Mouse (Mus musculus) CH12.LX (cell line): ENCODE results near the gene Gm4340.

ENCODE experiments used
- CHD2 ChIP-seq: IDR thresholded peaks from 2 replicates; pipeline ENCODE4 v1.6.1; 2011; ENCODE audit warnings: low read length, improper control_type of control experiment
- CTCF ChIP-seq, 2 experiments: IDR thresholded peaks in 1 of 2; conservative IDR thresholded peaks in 1 of 2; 2 replicates each; pipeline ENCODE4 v1.5.1; 2011 to 2012; ENCODE audit warnings: low read depth in 2 of 2, low read length in 2 of 2, improper control_type of control experiment in 1 of 2, inconsistent platforms in 1 of 2, mild to moderate bottlenecking in 1 of 2, moderate library complexity in 1 of 2
- EP300 ChIP-seq: IDR thresholded peaks from 2 replicates; pipeline ENCODE4 v1.6.1; 2011; ENCODE audit warnings: low read length, improper control_type of control experiment
- HCFC1 ChIP-seq: IDR thresholded peaks from 2 replicates; pipeline ENCODE4 v1.6.1; 2012; ENCODE audit warnings: low read depth, mild to moderate bottlenecking, inconsistent platforms, low read length, improper control_type of control experiment
- MAFK ChIP-seq: IDR thresholded peaks from 2 replicates; pipeline ENCODE4 v1.6.1; 2011; ENCODE audit warnings: low read length, improper control_type of control experiment; ENCODE audit not compliant: insufficient replicate concordance
- MAX ChIP-seq: IDR thresholded peaks from 2 replicates; pipeline ENCODE4 v1.6.1; 2011; ENCODE audit warnings: low read length, improper control_type of control experiment
- NRF1 ChIP-seq: IDR thresholded peaks from 2 replicates; pipeline ENCODE4 v1.6.1; 2014; ENCODE audit warnings: low read depth, mild to moderate bottlenecking, inconsistent platforms, low read length, improper control_type of control experiment, moderate library complexity
- POLR2A ChIP-seq: IDR thresholded peaks from 2 replicates; pipeline ENCODE4 v1.6.1; 2011; ENCODE audit warnings: low read depth, mild to moderate bottlenecking, improper control_type of control experiment, low read length
- SMC3 ChIP-seq: IDR thresholded peaks from 2 replicates; pipeline ENCODE4 v1.6.1; 2011; ENCODE audit warnings: low read depth, low read length, improper control_type of control experiment
- USF1 ChIP-seq: IDR thresholded peaks from 2 replicates; pipeline ENCODE4 v1.6.1; 2014; ENCODE audit warnings: low read depth, mild to moderate bottlenecking, inconsistent platforms, low read length, improper control_type of control experiment
- ZMIZ1 ChIP-seq: IDR thresholded peaks from 2 replicates; pipeline ENCODE4 v1.6.1; 2012; ENCODE audit warnings: low read depth, mild to moderate bottlenecking, inconsistent platforms, low read length, improper control_type of control experiment
- ZNF384 ChIP-seq: IDR thresholded peaks from 2 replicates; pipeline ENCODE4 v1.6.1; 2012; ENCODE audit warnings: low read depth, low read length, improper control_type of control experiment, inconsistent platforms

DNA sequence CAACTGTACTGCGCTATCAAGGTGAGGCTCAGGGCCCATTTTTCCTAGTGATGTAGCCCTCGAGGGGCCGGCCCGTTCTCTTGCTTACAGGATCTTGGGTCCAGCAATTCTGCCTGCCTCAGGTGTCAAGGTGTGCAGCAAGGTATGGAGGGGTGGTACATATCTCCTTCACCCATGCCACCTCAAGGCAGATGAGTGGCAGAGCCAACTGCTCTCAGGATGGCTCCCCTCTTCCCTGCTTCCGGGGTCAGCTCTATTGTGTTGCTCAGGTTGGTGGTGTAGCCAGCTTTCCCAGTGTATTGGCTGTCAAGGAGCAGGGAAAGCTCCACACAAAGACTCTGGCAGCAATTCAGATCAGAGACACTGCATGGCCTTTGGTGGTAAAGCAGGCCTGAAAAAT, 20.7 kb downstream of the Gm4340 start:
- TF ChIP-seq HCFC1 = no peak
- no peak for TF ChIP-seq POLR2A
- no peak for TF ChIP-seq ZMIZ1
- TF ChIP-seq ZNF384 = no peak
- no peak for TF ChIP-seq MAFK
- no peak for TF ChIP-seq CTCF (conservative IDR thresholded peaks at IDR 0.05 in 1 of 2, IDR thresholded peaks at IDR 0.05 in 1 of 2; ENCODE audit: low read depth in 2 of 2, low read length in 2 of 2)
- no peak for TF ChIP-seq USF1
- no peak for TF ChIP-seq NRF1
- TF ChIP-seq CHD2 = no peak
- no peak for TF ChIP-seq EP300
- no peak for TF ChIP-seq MAX
- TF ChIP-seq SMC3 = no peak
